In the genomic region with DNA sequence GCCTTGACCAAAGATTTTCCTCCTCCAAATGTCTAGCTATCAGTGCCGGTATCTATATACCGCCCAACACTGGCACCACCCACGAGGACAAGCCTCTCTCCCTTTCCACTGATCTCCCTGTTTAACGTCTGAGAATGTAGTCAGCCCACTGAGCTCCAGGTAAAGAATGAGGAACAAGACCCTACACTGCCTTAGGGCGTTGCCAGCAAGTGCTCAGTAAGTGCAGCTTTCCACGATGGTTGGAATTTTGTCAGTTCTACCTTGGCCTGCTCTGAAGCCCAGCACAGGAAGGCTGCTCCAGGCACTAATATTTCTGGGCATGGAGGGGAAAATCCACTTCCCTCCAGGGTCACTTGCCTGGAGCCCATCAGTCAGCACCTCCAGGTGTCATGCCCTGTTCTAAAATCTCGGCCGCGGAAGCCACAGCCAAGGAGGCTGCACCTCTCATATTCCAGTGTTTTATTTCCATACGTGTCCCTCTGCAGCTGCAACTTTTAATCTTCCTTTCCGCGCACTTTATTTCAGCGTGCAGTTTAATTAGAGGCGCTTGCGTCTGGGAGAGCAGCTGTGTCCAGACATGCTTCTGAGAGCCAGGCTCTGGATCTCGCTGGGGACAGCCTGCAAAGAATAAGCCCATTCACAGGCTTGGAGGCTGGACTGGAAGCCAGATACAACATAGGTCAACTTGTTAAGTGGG, we compare ENCODE assay signal across 10 mouse cellular contexts. TPM values are rescaled to one million over a fixed set of nuclear protein-coding genes. Genes with fewer than 3 reads are reported as not detected.
DNase-seq lines count a peak whose midpoint lies in the region; ATAC-seq lines count a peak whose summit lies in the region.
"Had no signal": no experiment of that assay in that cellular context is flagged by ENCODE, and none has a peak within 500 bp of the region (broad histone marks: within the 10 kb centered on the region; RNA-seq: fewer than 3 reads in every experiment).

No protein-coding gene starts in this region.

- no peaks in the 10 kb centered on the region for H3K27me3 ChIP-seq in hindbrain, embryonic 10.5 days (ENCODE audit: insufficient read depth, poor library complexity, severe bottlenecking)
- no peaks in the 10 kb centered on the region for H3K27me3 ChIP-seq in hindbrain, embryonic 14.5 days (ENCODE audit: control insufficient read depth, insufficient read depth, low read length)
- no peaks in the 10 kb centered on the region for H3K27me3 ChIP-seq in embryonic facial prominence, embryonic 15.5 days
- no peaks in the 10 kb centered on the region for H3K27me3 ChIP-seq in limb, embryonic 10.5 days (ENCODE audit: low read depth, poor library complexity, severe bottlenecking)
- H3K27me3 ChIP-seq: liver, embryonic 15.5 days had no signal

- no peaks in the 10 kb centered on the region for H3K9me3 ChIP-seq in hindbrain, embryonic 10.5 days
- no peaks in the 10 kb centered on the region for H3K9me3 ChIP-seq in hindbrain, embryonic 14.5 days (ENCODE audit: control insufficient read depth, low read length)
- no peaks in the 10 kb centered on the region for H3K9me3 ChIP-seq in embryonic facial prominence, embryonic 15.5 days (replicated peaks)
- no peaks in the 10 kb centered on the region for H3K9me3 ChIP-seq in limb, embryonic 10.5 days (replicated peaks)
- H3K9me3 ChIP-seq: liver, embryonic 15.5 days had no signal

- no peak overlapping the region for H3K9ac ChIP-seq in hindbrain, embryonic 14.5 days
- no peak overlapping the region for H3K9ac ChIP-seq in embryonic facial prominence, embryonic 15.5 days
- H3K9ac ChIP-seq: liver, embryonic 15.5 days had no signal

- H3K36me3 ChIP-seq in hindbrain, embryonic 10.5 days, result peaks cover 34% of the 10 kb centered on the region
- no peaks in the 10 kb centered on the region for H3K36me3 ChIP-seq in hindbrain, embryonic 14.5 days (replicated peaks; ENCODE audit: control insufficient read depth, insufficient read depth)
- peaks cover 4% of the 10 kb centered on the region; the same call in 1 of the 2 replicates for H3K36me3 ChIP-seq in embryonic facial prominence, embryonic 15.5 days
- H3K36me3 ChIP-seq in limb, embryonic 10.5 days, result peaks cover 36% of the 10 kb centered on the region; the same call in 1 of the 2 replicates
- H3K36me3 ChIP-seq: liver, embryonic 15.5 days had no signal

- no peak overlapping the region for H3K4me2 ChIP-seq in hindbrain, embryonic 14.5 days (replicated peaks)
- H3K4me2 ChIP-seq in embryonic facial prominence, embryonic 15.5 days (replicated peaks), result no peak overlapping the region
- H3K4me2 ChIP-seq: liver, embryonic 15.5 days had no signal

- 86% methylated on average over 16 of the region's 16 CpGs for WGBS in hindbrain, embryonic 10.5 days
- WGBS in hindbrain, embryonic 14.5 days, result 66% methylated on average over 16 of the region's 16 CpGs
- 29% methylated on average over 16 of the region's 16 CpGs for WGBS in embryonic facial prominence, embryonic 15.5 days
- 60% methylated on average over 16 of the region's 16 CpGs for WGBS in limb, embryonic 10.5 days

- ATAC-seq in hindbrain, embryonic 14.5 days (ENCODE audit: low FRiP score), result no peak
- ATAC-seq in embryonic facial prominence, embryonic 15.5 days (ENCODE audit: insufficient number of reproducible peaks, low FRiP score, low TSS enrichment, low read depth), result no peak

- 0 out of 2 replicates have a peak overlapping the region, but pooled peaks have one; percentile 45 for H3K27ac ChIP-seq in hindbrain, embryonic 10.5 days
- H3K27ac ChIP-seq in hindbrain, embryonic 14.5 days, result no peak overlapping the region
- H3K27ac ChIP-seq in embryonic facial prominence, embryonic 15.5 days (replicated peaks), result peak overlapping the region; percentile 69
- peak overlapping the region; percentile 83 for H3K27ac ChIP-seq in limb, embryonic 10.5 days
- H3K27ac ChIP-seq: liver, embryonic 15.5 days had no signal

- DNase-seq in hindbrain, embryonic 10.5 days (ENCODE audit: low spot score), result no peak
- no peak for DNase-seq in hindbrain, embryonic 14.5 days (ENCODE audit: low spot score)
- DNase-seq in embryo, embryonic 11.5 days (ENCODE audit: low read depth, low spot score), result peak; percentile 22
- DNase-seq in limb, embryonic 10.5 days (ENCODE audit: low spot score), result peak; percentile 80
- no peak for DNase-seq in thymus, postnatal 14 days
- DNase-seq in adrenal gland, postnatal 4 days (ENCODE audit: low spot score in 2 of 2), result no peak
- DNase-seq: cerebellum, adult 11 months; thymus, postnatal 4 days had no signal

- H3K4me1 ChIP-seq in hindbrain, embryonic 10.5 days (replicated peaks), result peaks cover 11% of the 10 kb centered on the region; the same call in 1 of the 2 replicates
- H3K4me1 ChIP-seq in hindbrain, embryonic 14.5 days (replicated peaks; ENCODE audit: control insufficient read depth, insufficient read depth, low read length), result no peaks in the 10 kb centered on the region
- H3K4me1 ChIP-seq in embryonic facial prominence, embryonic 15.5 days, result peaks cover 18% of the 10 kb centered on the region
- H3K4me1 ChIP-seq in limb, embryonic 10.5 days, result peaks cover 59% of the 10 kb centered on the region
- H3K4me1 ChIP-seq: liver, embryonic 15.5 days had no signal

- H3K4me3 ChIP-seq in hindbrain, embryonic 10.5 days, result no peak overlapping the region
- no peak overlapping the region for H3K4me3 ChIP-seq in hindbrain, embryonic 14.5 days (replicated peaks; ENCODE audit: low read length)
- H3K4me3 ChIP-seq in embryonic facial prominence, embryonic 15.5 days (replicated peaks), result no peak overlapping the region
- H3K4me3 ChIP-seq in limb, embryonic 10.5 days, result no peak overlapping the region
- H3K4me3 ChIP-seq: liver, embryonic 15.5 days had no signal

RNA-seq across cellular contexts. Expression of gene Akna, which starts 34.1 kb away (rescaled TPM):
- polyA plus RNA-seq in hindbrain, embryonic 10.5 days (2016; fragmentation: Nextera tagmentation; extraction: Ambion mirVana), result 10.8 and 13.0 TPM in 2 replicates
- polyA plus RNA-seq in hindbrain, embryonic 14.5 days (2014; fragmentation: Nextera tagmentation; extraction: Ambion mirVana), result 3.9 and 4.6 TPM in 2 replicates
- 7.5 and 9.6 TPM in 2 replicates for polyA plus RNA-seq in embryonic facial prominence, embryonic 15.5 days (2015; fragmentation: Nextera tagmentation; extraction: Ambion mirVana)
- 12.3 and 17.2 TPM in 2 replicates for polyA plus RNA-seq in limb, embryonic 10.5 days (2016; fragmentation: Nextera tagmentation; extraction: Ambion mirVana)
- total RNA-seq in adrenal gland, postnatal 4 days (2021), result 1 to 10 TPM; 7.8 to 9.1 TPM

RNA-seq across cellular contexts. Expression of gene Whrn, which starts 58.5 kb away (rescaled TPM):
- polyA plus RNA-seq in hindbrain, embryonic 10.5 days (2016; fragmentation: Nextera tagmentation; extraction: Ambion mirVana), result 6.6 and 6.9 TPM in 2 replicates
- 5.8 and 8.0 TPM in 2 replicates for polyA plus RNA-seq in hindbrain, embryonic 14.5 days (2014; fragmentation: Nextera tagmentation; extraction: Ambion mirVana)
- 4.9 and 5.2 TPM in 2 replicates for polyA plus RNA-seq in embryonic facial prominence, embryonic 15.5 days (2015; fragmentation: Nextera tagmentation; extraction: Ambion mirVana)
- polyA plus RNA-seq in limb, embryonic 10.5 days (2016; fragmentation: Nextera tagmentation; extraction: Ambion mirVana), result 8.5 and 13.9 TPM in 2 replicates
- 10 to 100 TPM; 22.6 to 26.4 TPM for total RNA-seq in adrenal gland, postnatal 4 days (2021)

Comparison
In these comparisons a context has a peak if more than half of its experiments do, and no peak if none do; other contexts are left out.
1. DNase-seq: peak in embryo, embryonic 11.5 days (single experiment) and limb, embryonic 10.5 days (single experiment); none in hindbrain, embryonic 10.5 days (single experiment), hindbrain, embryonic 14.5 days (single experiment), thymus, postnatal 14 days (single experiment) and adrenal gland, postnatal 4 days (0 of 2).